Mouse (Mus musculus): Measurements from ENCODE around the gene Med13l. TPM values are rescaled to one million over a fixed set of nuclear protein-coding genes. Genes with fewer than 3 reads are reported as not detected.
A peak's percentile ranks its signal among the peaks of the same experiment; 100 is the strongest.

The Med13l gene
- total RNA-seq, 2 experiments from 2014 or later, result 36.3 to 42.5 TPM

- DNase-seq, result no peak
Measured at GRCm38 (mm10) chr5:118658256-118658837, 97.9 kb downstream of the Med13l start.

DNA sequence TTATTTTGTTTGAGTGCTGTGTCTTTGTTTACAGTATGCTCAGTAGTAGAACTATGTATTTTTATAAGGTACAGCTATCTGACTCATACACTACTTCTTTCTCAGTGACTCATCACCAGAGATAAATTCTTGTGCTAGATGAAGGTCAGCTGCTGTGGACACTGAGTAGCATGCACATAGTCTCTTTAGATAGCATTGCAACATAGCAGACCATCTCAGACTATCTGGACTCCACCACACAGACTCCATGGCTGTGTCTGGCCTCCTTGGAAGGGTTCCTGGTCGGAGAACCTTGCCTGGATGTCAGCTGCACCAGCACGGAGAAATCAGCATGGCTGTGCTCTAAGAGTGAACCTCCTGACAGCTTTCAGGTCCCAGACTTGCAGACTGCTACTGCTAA, 99.2 kb downstream of the Med13l start:
- peak in 1 of 2 experiments; percentile 47 for DNase-seq

DNA sequence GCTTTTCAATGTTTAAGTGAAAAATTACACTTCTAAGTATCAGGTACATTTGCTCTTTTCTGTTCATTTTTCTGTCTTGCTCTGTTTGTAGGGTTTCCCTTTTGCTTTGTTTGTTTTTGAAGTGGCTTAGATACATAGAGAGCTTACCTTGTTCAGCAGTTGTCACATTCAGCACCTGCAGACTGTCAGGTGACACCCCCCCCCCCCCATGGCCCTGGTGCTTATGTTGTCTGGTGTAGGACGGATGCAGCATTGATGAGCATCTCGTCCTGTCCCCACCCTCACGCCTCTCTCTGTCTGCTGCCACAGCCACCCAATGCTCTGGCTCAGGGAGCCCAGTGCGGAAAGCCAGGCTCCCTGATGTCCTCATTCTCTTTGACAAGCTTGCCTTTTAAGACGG, 101.3 kb downstream of the Med13l start:
- no peak for DNase-seq

DNA sequence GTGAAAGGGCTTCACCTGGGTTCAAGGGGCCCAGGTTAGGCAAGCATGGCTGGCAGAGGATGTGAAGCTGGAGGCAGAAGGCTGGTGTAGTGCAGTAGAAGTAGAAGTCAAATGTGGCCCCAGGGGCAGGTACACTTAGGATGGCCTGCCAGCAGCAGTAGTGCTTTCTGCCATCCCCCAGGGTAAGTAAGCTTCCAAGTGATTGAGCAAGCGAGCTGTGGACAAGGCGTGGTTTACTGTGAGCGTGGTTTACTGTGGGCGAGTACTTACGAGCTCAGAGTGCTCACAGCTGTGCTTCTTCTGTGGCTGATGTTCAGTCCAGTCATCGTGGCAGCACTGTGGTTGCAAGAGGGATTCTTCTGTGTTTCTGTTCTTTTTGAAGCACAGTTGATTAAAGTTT, 103.5 kb downstream of the Med13l start:
- DNase-seq, result peak; percentile 37 to 54

DNA sequence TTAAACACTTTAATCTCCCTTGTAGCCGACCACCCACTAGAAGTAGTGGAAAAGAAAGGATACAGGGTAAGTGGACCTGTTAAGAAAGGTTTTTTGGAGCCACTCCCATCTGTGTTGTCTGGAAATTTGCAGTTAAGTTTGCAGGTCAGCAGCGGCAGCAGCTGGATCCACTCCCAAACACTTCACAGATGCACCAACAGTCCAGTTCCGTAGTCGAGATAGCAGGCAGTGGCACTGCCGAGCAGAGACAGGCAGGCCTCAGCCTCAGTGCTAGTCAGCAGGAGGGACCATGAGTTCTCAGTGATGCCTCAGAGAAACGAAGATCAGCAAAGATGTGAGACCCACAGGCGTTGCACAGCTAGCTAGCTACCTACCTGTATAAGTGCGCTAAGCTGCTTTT, 104.5 kb downstream of the Med13l start:
- no peak for DNase-seq

DNA sequence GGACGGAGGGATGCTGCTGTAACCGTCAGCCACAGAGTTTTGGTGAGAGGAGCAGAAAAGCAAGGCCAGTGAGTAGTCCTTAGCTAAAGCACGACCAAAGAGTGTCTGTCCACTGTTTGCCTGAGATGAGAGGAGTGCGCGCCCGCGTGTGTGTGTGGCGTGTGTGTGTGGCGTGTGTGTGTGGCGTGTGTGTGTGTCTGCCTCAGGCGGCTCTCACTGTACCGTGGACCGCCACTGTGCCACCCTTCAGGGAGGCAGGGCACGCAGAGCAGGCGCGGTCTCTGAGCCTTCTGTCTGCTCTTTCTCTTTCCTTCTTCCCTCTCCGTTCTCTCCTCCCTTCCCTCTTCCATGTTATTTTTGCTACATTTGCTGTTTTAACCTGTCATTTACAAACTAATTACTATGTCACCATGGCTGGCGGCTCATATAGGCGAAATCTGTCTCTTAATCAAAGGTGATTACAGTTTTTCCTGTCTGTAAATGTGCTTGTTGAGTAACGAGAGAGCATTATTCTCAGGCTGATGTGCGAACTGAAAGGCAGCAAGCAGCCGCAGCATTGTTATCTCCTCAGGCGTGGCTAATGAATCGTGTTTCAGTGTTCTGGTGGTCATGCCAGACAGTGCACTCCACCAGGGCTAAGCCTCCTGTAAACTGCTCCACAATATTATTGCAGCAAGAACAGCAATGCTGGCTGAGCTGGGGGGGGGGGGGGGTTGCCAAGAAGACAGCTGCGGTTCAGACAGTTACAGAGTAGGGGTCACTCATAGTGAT, 106.1 kb downstream of the Med13l start:
- DNase-seq, result no peak

DNA sequence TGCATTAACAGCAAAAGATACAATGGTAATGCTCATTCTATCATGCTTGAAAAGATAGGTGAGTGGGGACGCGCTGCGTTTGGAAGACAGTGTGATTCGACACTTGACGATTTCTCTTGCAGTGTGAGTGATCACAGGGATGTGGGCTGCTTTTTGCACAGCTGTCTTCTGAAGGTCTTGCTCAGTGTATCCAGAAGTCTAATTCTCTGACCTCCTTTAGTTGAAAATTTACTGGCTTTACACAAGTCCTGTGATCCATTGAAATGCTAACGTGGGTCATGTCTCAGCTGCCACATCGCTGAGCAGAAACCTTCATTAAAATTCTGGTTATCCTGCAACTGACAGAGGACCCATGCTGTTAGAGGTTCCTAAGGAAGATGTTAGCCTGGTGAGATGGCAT, 107.4 kb downstream of the Med13l start:
- DNase-seq, result no peak

- DNase-seq, result no peak
Measured at GRCm38 (mm10) chr5:118668931-118669330, 108.5 kb downstream of the Med13l start.

DNA sequence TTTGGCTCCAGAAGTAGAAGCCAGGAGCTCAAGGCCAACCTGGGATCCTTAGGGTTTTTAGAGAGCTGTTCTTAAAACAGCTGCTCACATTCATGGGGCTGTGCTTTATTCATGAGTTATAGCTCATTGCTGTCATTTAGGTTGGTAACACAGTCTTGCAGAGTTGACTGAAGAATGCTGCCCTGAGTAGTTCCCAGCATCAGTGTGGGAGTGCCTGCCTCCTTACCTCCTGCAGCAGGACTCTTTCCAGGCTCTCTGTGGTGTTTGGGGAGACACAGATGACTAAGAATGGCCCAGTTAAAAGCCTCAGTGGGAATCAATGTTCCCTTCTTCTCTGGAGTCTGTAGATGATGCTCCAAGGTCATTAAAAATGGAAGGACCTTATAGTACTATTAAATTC, 111.6 kb downstream of the Med13l start:
- no peak for DNase-seq

GRCm38 (mm10) chr5:118673859-118674258, 113.4 kb downstream of the Med13l start:
- no peak for DNase-seq

GRCm38 (mm10) chr5:118674321-118674720, 113.8 kb downstream of the Med13l start:
- DNase-seq, result no peak

DNA sequence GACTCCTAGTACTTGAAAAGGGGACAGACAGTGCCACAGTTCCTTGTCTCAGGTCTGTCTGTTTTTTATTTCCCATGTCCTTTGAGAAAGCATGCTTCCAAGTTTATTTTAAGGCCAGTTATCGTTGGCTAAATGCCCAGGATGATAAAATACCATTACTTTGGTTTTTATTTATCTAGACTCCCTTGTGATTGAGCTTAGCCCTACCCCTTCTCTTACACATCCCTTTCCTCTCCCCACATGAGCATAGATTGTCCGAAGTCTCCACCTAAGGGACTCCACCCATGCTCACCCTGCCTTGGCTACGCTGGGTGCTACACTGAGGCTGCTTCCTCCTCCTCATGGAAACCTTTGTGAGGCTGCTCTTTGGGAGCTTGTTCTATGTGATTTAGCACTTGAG, 115.2 kb downstream of the Med13l start:
- no peak for DNase-seq

DNA sequence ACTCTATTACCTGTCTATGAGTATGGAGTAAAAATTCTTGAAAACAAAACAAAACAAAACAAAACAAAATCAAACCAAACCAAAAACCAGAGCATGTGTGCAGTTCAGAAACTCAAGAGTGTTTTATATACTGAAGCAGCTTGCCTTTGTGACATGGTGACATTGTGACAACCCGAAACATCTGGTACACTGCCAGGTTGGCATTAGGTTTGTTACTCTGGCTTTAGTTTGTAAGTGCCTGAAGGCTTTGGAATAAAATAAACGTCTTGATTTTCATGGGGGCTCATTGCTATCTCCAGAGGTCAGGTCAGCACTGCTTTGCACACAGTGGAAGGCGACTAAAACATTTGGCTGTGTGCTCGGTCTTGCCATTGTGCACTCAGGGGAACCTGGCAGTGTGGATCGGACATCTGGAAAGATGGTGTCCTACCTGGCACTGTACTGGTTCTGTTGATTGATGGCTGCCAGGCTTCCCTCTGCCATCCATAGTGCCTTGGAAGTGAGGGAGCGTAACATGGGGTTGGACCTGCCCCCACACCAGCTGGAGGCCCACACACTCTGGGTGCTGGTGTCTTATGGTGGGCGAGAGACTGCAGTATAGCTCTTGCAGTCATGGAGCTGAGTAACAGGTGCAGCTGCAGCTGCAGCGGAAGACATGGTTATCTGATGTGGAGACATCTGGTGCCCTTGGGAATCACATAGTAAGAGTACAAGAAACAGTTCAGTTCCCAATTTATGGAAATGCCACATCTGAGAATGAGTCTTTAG, 115.9 kb downstream of the Med13l start:
- no peak for DNase-seq

DNA sequence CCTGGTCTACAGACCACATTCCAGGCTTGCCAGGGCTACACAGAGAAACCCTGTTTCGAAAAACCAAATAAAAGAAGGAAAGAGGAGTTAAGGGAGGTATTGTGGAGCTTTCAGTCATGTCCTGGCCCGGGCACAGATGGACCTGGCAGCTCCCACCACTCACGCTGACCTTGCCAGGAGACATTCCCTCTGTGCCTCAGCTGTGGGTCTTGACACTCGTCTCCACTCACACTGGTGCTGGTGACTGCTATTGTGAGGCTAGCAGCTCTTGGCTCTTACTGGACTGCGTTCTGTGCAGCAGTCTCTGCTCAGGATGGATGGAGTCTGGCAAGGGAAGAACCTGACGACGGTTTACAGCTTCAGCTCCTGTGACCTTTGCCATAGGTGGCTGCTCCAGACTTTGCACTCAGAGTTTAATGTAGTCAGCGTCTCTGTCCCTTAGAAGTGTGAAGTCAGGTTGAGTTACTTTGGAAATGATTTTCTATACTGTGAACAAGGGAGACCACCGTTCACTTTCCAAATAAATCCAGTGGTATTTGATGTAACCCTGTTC, 118.9 kb downstream of the Med13l start:
- DNase-seq, result no peak

DNA sequence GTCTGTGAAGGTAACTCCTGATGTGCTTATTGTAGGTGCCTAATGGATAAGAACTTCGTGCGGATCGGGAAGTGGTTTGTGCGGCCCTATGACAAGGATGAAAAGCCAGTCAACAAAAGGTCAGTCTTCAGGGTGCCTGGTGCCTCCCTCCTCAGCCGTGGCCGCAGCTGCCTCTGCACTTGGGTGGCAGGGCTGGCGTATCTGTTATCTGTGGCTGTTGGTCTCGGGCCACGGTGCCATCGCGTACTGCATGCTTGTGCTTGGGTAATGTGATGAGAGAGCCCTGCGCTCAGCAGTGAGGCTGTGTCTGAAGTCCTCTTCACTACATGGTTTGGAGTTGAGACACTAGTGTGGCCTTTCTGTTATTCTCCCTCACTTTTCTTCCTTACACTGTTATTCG, 120.4 kb downstream of the Med13l start:
- DNase-seq, result no peak

DNA sequence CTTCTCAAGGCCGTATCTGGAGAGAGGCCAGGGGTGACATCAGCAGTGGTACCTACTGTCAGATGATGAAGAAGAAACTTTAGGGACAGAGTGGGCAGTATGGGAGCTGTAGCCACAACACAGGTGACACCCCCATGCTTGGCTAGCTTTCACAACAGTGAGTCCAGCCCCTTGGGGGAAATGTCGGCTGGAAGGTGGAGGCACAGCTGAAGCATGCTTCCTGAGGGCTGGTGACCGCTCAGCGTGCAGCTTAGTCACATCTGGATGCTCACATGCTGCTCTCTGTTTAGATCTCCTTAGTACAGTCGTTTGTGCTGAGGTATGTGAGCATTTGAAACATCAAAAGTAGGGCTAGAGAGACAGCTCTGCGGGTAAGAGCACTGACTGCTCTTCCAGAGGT, 121.5 kb downstream of the Med13l start:
- DNase-seq, result no peak

DNA sequence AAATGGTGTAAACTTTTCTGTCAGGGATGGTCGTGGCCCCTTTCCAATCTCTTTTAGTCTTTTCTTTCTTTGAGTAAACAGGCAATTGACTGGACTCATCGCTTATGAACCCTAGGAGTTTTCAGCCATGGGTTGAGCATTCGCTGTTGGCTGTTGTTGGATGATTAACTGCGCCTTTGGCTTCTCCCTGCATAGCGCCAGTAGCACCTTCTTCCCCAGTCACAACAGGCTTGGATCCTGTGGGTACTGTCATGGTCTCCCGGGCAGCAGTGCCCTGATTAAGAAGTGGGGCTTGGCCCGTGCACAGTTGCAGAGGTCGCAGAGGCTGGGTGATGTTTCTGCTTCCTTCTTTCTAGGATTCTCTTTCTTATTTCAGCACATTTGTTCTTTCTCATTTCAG, 124.7 kb downstream of the Med13l start:
- DNase-seq, result no peak

DNA sequence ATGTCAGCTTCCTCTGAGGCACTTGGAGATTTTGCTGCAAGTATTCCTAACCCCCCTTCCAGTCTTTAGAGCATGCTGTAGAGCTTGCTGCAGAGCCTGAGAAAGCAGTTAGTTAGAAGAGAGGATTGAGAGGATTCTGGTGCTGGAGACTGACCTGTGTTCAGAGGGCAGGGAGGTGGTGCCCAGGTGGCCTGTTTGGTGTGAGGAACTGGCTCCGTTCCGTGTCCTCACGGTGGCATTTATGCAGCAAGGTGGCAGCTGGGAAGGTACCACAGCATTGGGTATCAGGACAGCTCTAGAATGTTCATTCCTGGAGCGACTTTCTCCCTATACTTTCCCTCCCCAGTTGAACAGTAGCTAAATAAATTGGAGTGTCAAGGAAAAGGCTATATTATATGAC, 125.5 kb downstream of the Med13l start:
- no peak for DNase-seq

GRCm38 (mm10) chr5:118688886-118689835, 128.7 kb downstream of the Med13l start:
- DNase-seq, result no peak

- DNase-seq, result no peak
Measured at GRCm38 (mm10) chr5:118691025-118691709, 130.7 kb downstream of the Med13l start.

GRCm38 (mm10) chr5:118691710-118692040, 131.2 kb downstream of the Med13l start:
- no peak for DNase-seq

Measured in adrenal gland, postnatal 36 days (tissue).